Mouse (Mus musculus): ENCODE measurements around the gene Cttnbp2nl.

- no peak for TF ChIP-seq EP300 (IDR thresholded peaks at IDR 0.05; ENCODE audit: low read depth in 1 of 2, low read length in 2 of 2)
- TF ChIP-seq E2F4 (IDR thresholded peaks at IDR 0.05; ENCODE audit: borderline replicate concordance, low read depth, low read length): no peak
- TF ChIP-seq POLR2A (IDR thresholded peaks at IDR 0.05; ENCODE audit: control insufficient read depth in 1 of 2, insufficient read depth in 1 of 2, low read depth in 1 of 2, low read length in 2 of 2, poor library complexity in 1 of 2): no peak
These were observed 57.2 kb downstream of the Cttnbp2nl start for GRCm38 (mm10) chr3:104995707-104996106.
